Mouse (Mus musculus) CD4-positive naive resting alpha-beta T cell, adult 57 days (primary cell): ENCODE results near the gene Heg1. TPM values are rescaled to one million over a fixed set of nuclear protein-coding genes. Genes with fewer than 3 reads are reported as not detected.

Source experiments
- total RNA-seq: library from RNA; stranded (reverse); gene quantifications from one replicate; pipeline ENCODE4 v1.2.4, GENCODE M21; 2023

Gene Heg1
- 38.9 TPM for total RNA-seq

GRCm38 (mm10) chr16:33684162-33684702 is at the start of gene Heg1:
Gene Heg1, plus strand, starts transcription at chr16:33684370.

GRCm38 (mm10) chr16:33793846-33794791 is 109.9 kb downstream of the Heg1 start, which contains the start of gene Muc13:
Gene Muc13, plus strand, starts transcription at chr16:33794037.

Other genes with a start within 250 kb of the Heg1 start
- not detected for gene Slc12a8, start 167.0 kb upstream of the Heg1 start, total RNA-seq
- 0.50 TPM for gene Muc13, start 109.7 kb downstream of the Heg1 start, total RNA-seq
- gene Itgb5, start 145.3 kb downstream of the Heg1 start, total RNA-seq, result 1.3 TPM